Mouse (Mus musculus) olfactory bulb, adult 2 months (tissue): ENCODE data around the gene AC124502.3. TPM values are rescaled to one million over a fixed set of nuclear protein-coding genes. Genes with fewer than 3 reads are reported as not detected.
"Not testable (repeated sequence)": the region's sequence is repeated elsewhere in the genome, so short reads cannot be mapped to it uniquely, and the experiment has no call there.

Experiments
- H3K27ac ChIP-seq: fragments of 200-500 bp; 2 replicates; pipeline ENCODE4 v1.5.1; 2012; ENCODE audit warnings: low read depth, low read length; ENCODE audit not compliant: insufficient read depth
- H3K4me1 ChIP-seq: fragments of 200-500 bp; 2 replicates; pipeline ENCODE4 v1.6.1; 2012; ENCODE audit warnings: low read length; ENCODE audit not compliant: control insufficient read depth, insufficient read depth
- H3K4me3 ChIP-seq: fragments of 200-500 bp; 2 replicates; pipeline ENCODE4 v1.5.1; 2012; ENCODE audit warnings: mild to moderate bottlenecking, low read depth, low read length, moderate library complexity; ENCODE audit not compliant: insufficient read depth
- CTCF ChIP-seq: fragments of 200-500 bp; IDR thresholded peaks from 2 replicates; pipeline ENCODE4 v1.5.1; 2012; ENCODE audit warnings: low read depth, mild to moderate bottlenecking, low read length, moderate library complexity; ENCODE audit not compliant: insufficient read depth
- POLR2A ChIP-seq: fragments of 200-500 bp; IDR thresholded peaks from 2 replicates; pipeline ENCODE4 v1.6.1; 2012; ENCODE audit warnings: mild to moderate bottlenecking, low read depth, low read length, moderate library complexity; ENCODE audit not compliant: insufficient read depth
- WGBS: fragments of 180-500 bp; shearing (Covaris S2); methylation state at CpG from one replicate; pipeline ENCODE4 v1.1.7; 2018; 5-methylcytosine and 5-hydroxymethylcytosine counted together
- polyA plus RNA-seq: library from polyadenylated mRNA; stranded (reverse); fragments of >200 nt; gene quantifications from 2 replicates; pipeline ENCODE4 v1.2.4, GENCODE M21; 2012; ENCODE audit warnings: low replicate concordance; ENCODE audit not compliant: missing spikeins, insufficient read depth, insufficient read length

AC124502.3 gene
- polyA plus RNA-seq, 1 experiment: not detected

- Histone ChIP-seq H3K4me3 (peak overlapping the region; percentile 28; the same call in 1 of the 2 replicates), H3K27ac (no peak overlapping the region), H3K4me1 (peaks cover 28% of the 10 kb centered on the region)
- under 1% methylated on average over 15 of the region's 15 CpGs for WGBS
- TF ChIP-seq CTCF (0 out of 2 replicates have a peak, but pooled peaks have one; percentile 19), POLR2A (no peak)
These were observed 34.3 kb downstream of the AC124502.3 start for GRCm38 (mm10) chr19:5073028-5073427.

GRCm38 (mm10) chr19:5073518-5073917, 34.8 kb downstream of the AC124502.3 start:
- peaks cover 23% of the 10 kb centered on the region for H3K4me1 ChIP-seq
- no peak overlapping the region for H3K27ac ChIP-seq
- WGBS: 25% methylated on average over 5 of the region's 5 CpGs
- H3K4me3 ChIP-seq: no peak overlapping the region
- TF ChIP-seq POLR2A (no peak), CTCF (no peak)

GRCm38 (mm10) chr19:5079279-5079678, 40.6 kb downstream of the AC124502.3 start:
- 88% methylated on average over 1 of the region's 1 CpGs for WGBS
- H3K4me1 ChIP-seq: peaks cover 16% of the 10 kb centered on the region
- TF ChIP-seq POLR2A (no peak), CTCF (no peak)
- H3K4me3 ChIP-seq: no peak overlapping the region
- H3K27ac ChIP-seq: no peak overlapping the region

GRCm38 (mm10) chr19:5082005-5082404, 43.3 kb downstream of the AC124502.3 start:
- 66% methylated on average over 18 of the region's 18 CpGs for WGBS
- H3K27ac ChIP-seq: no peak overlapping the region
- peaks cover 16% of the 10 kb centered on the region for H3K4me1 ChIP-seq
- TF ChIP-seq CTCF (no peak), POLR2A (no peak)
- no peak overlapping the region for H3K4me3 ChIP-seq

GRCm38 (mm10) chr19:5082596-5082995, 43.9 kb downstream of the AC124502.3 start:
- Histone ChIP-seq H3K27ac (no peak overlapping the region), H3K4me3 (no peak overlapping the region), H3K4me1 (peaks cover 21% of the 10 kb centered on the region)
- TF ChIP-seq CTCF (no peak), POLR2A (no peak)
- 83% methylated on average over 24 of the region's 24 CpGs for WGBS

- 32% methylated on average over 3 of the region's 3 CpGs for WGBS
- peaks cover 26% of the 10 kb centered on the region for H3K4me1 ChIP-seq
- peak overlapping the region; percentile 70 for H3K4me3 ChIP-seq
- no peak for TF ChIP-seq CTCF
- no peak for TF ChIP-seq POLR2A
- peak overlapping the region; percentile 81 for H3K27ac ChIP-seq
These were observed 45.5 kb downstream of the AC124502.3 start for GRCm38 (mm10) chr19:5083961-5084833.

- 1% methylated on average over 15 of the region's 15 CpGs for WGBS
- peaks cover 29% of the 10 kb centered on the region for H3K4me1 ChIP-seq
- H3K4me3 ChIP-seq: peak overlapping the region; percentile 70
- no peak for TF ChIP-seq POLR2A
- TF ChIP-seq CTCF: no peak
- H3K27ac ChIP-seq: peak overlapping the region; percentile 81
These were observed 46.1 kb downstream of the AC124502.3 start for GRCm38 (mm10) chr19:5084834-5085144.

GRCm38 (mm10) chr19:5085145-5085863, 46.6 kb downstream of the AC124502.3 start, which contains the start of gene Tmem151a:
Gene Tmem151a, minus strand, starts transcription at chr19:5085531.
- H3K4me1 ChIP-seq: peaks cover 29% of the 10 kb centered on the region
- H3K4me3 ChIP-seq: peak within 1 kb of the TSS; percentile 70
- TF ChIP-seq CTCF (no peak), POLR2A (peak; percentile 78; the same call in 1 of the 2 replicates)
- peak within 1 kb of the TSS; percentile 94 for H3K27ac ChIP-seq
- WGBS: under 1% methylated on average over 69 of the region's 69 CpGs

- not testable (repeated sequence) for H3K27ac ChIP-seq, H3K4me3 ChIP-seq
- 56% methylated on average over 4 of the region's 4 CpGs for WGBS
- peaks cover 29% of the 10 kb centered on the region for H3K4me1 ChIP-seq
These were observed 47.8 kb downstream of the AC124502.3 start for GRCm38 (mm10) chr19:5086533-5086932.
